Mouse (Mus musculus) embryonic fibroblast, embryonic 13.5 days (primary cell): ENCODE measurements around the gene Cds1.

Experiments used
- CTCF ChIP-seq: IDR thresholded peaks from 2 replicates; pipeline ENCODE4 v1.5.1; 2011; ENCODE audit warnings: mild to moderate bottlenecking, control low read depth, low read length, moderate library complexity, borderline replicate concordance; ENCODE audit not compliant: insufficient read depth
- POLR2A ChIP-seq: IDR thresholded peaks from 2 replicates; pipeline ENCODE4 v1.6.1; 2011; ENCODE audit warnings: low read depth, mild to moderate bottlenecking, control low read depth, low read length, moderate library complexity

DNA sequence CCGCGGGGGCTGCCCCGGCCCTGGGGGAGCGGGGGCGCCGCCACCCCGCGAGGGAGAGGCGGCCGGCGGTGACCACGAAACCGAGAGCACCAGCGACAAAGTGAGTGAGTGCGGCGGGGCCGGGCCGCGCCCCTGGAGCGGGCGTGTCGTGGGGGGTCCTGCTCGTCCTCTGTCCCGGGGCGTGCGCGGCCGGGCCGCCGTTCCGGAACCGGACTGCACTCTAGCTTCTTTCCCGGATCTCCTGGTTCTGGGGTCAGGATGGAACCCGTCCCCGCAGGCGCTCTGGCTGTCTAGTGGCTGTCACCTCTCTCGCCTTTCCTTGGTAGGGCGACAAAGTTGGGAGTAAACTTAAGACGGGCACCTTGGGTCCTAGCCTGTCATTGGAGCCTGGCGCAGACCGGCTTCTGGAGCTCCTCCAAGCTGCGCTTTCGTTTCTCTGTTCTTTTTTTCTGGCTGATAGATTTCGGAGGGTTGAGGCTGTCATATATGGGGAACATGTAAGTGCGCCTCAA is 516 bp downstream of the Cds1 start:
- TF ChIP-seq POLR2A (no peak), CTCF (no peak)
